Mouse (Mus musculus) layer of hippocampus, adult 9-11 months (tissue): Measurements from ENCODE around the gene Tmem255a.

Source experiments
- DNase-seq: peaks from one replicate; pipeline ENCODE4 v3.0.0; 2022

Gene Tmem255a

GRCm38 (mm10) chrX:38251851-38252571 is at the start of gene Tmem255a:
Tmem255a (minus strand) TSS chrX:38252439.
- DNase-seq, result no peak

- DNase-seq, result no peak
Observed at GRCm38 (mm10) chrX:38259610-38260009, 7.4 kb upstream of the Tmem255a start.

GRCm38 (mm10) chrX:38250352-38250950 is 1.8 kb downstream of the Tmem255a start:
- DNase-seq, result no peak

GRCm38 (mm10) chrX:38249640-38250351 is 2.4 kb downstream of the Tmem255a start:
- DNase-seq, result no peak

GRCm38 (mm10) chrX:38247601-38248000 is 4.6 kb downstream of the Tmem255a start:
- no peak for DNase-seq

GRCm38 (mm10) chrX:38247108-38247507 is 5.1 kb downstream of the Tmem255a start:
- no peak for DNase-seq

- peak; percentile 4 for DNase-seq
Observed at GRCm38 (mm10) chrX:38237731-38238130, 14.5 kb downstream of the Tmem255a start.

GRCm38 (mm10) chrX:38229888-38230287 is 22.4 kb downstream of the Tmem255a start:
- DNase-seq, result no peak

- DNase-seq, result no peak
Observed at GRCm38 (mm10) chrX:38222757-38223156, 29.5 kb downstream of the Tmem255a start.

- DNase-seq, result no peak
Observed at GRCm38 (mm10) chrX:38217676-38217991, 34.6 kb downstream of the Tmem255a start.

GRCm38 (mm10) chrX:38216986-38217675 is 35.1 kb downstream of the Tmem255a start:
- DNase-seq, result no peak

GRCm38 (mm10) chrX:38207392-38207791 is 44.8 kb downstream of the Tmem255a start:
- no peak for DNase-seq

- no peak for DNase-seq
Observed at GRCm38 (mm10) chrX:38201816-38202215, 50.4 kb downstream of the Tmem255a start.

- DNase-seq, result no peak
Observed at GRCm38 (mm10) chrX:38190458-38190764, 61.8 kb downstream of the Tmem255a start.

GRCm38 (mm10) chrX:38189552-38190457 is 62.4 kb downstream of the Tmem255a start, which contains the start of gene Zbtb33:
Zbtb33 (plus strand) TSS chrX:38189793.
- peak; percentile 83 for DNase-seq

- DNase-seq, result no peak
Observed at GRCm38 (mm10) chrX:38185520-38185919, 66.7 kb downstream of the Tmem255a start.

- no peak for DNase-seq
Observed at GRCm38 (mm10) chrX:38181608-38182258, 70.5 kb downstream of the Tmem255a start.

GRCm38 (mm10) chrX:38180656-38181607 is 71.3 kb downstream of the Tmem255a start:
- no peak for DNase-seq

GRCm38 (mm10) chrX:38179891-38180310 is 72.3 kb downstream of the Tmem255a start:
- peak; percentile 36 for DNase-seq

- no peak for DNase-seq
Observed at GRCm38 (mm10) chrX:38166592-38166991, 85.6 kb downstream of the Tmem255a start.

- no peak for DNase-seq
Observed at GRCm38 (mm10) chrX:38166064-38166463, 86.2 kb downstream of the Tmem255a start.
